Mouse (Mus musculus) lung, embryonic 15.5 days (tissue): Measurements from ENCODE around the gene Slc24a1. TPM values are rescaled to one million over a fixed set of nuclear protein-coding genes. Genes with fewer than 3 reads are reported as not detected.
A peak's percentile ranks its signal among the peaks of the same experiment; 100 is the strongest.

Source experiments
- ATAC-seq: fragments of 200-750 bp; cut with Nextera tagmentation; 2 replicates; pipeline ENCODE4 v1.8.0; 2017; ENCODE audit warnings: moderate number of reproducible peaks, borderline replicate concordance; ENCODE audit not compliant: low FRiP score, low TSS enrichment; ENCODE audit errors: extremely low read depth
- H3K27ac ChIP-seq: fragments of 300-500 bp; sonication (generic); 2 replicates; pipeline ENCODE4 v1.5.1; 2015; ENCODE audit warnings: moderate library complexity, mild to moderate bottlenecking, inconsistent platforms
- H3K27me3 ChIP-seq: fragments of 300-500 bp; sonication (generic); 2 replicates; pipeline ENCODE4 v1.6.1; 2015; ENCODE audit warnings: inconsistent platforms
- H3K36me3 ChIP-seq: fragments of 300-500 bp; sonication (generic); 2 replicates; pipeline ENCODE4 v1.6.1; 2015; ENCODE audit warnings: inconsistent platforms
- H3K4me1 ChIP-seq: fragments of 300-500 bp; sonication (generic); 2 replicates; pipeline ENCODE4 v1.6.1; 2015; ENCODE audit warnings: inconsistent platforms
- H3K4me2 ChIP-seq: fragments of 300-500 bp; sonication (generic); 2 replicates; pipeline ENCODE4 v1.6.1; 2015; ENCODE audit warnings: inconsistent platforms, mild to moderate bottlenecking, moderate library complexity
- H3K4me3 ChIP-seq: fragments of 300-500 bp; sonication (generic); 2 replicates; pipeline ENCODE4 v1.5.1; 2015; ENCODE audit warnings: mild to moderate bottlenecking, inconsistent platforms
- H3K9ac ChIP-seq: fragments of 300-500 bp; sonication (generic); 2 replicates; pipeline ENCODE4 v1.6.1; 2015; ENCODE audit warnings: inconsistent platforms
- H3K9me3 ChIP-seq: fragments of 300-500 bp; sonication (generic); 2 replicates; pipeline ENCODE4 v1.6.1; 2016; ENCODE audit warnings: inconsistent platforms
- WGBS: fragments of 180-500 bp; shearing (Covaris S2); methylation state at CpG from one replicate; pipeline ENCODE4 v1.1.7; 2015; 5-methylcytosine and 5-hydroxymethylcytosine counted together
- polyA plus RNA-seq: library from polyadenylated mRNA; unstranded; fragments of >200 nt; fragmentation: Nextera tagmentation; extraction: Ambion mirVana; gene quantifications from 2 replicates; pipeline ENCODE4 v1.2.1, GENCODE M21; 2015

Gene Slc24a1
- polyA plus RNA-seq, 1 experiment from 2014 or later = 0.07 TPM

DNA sequence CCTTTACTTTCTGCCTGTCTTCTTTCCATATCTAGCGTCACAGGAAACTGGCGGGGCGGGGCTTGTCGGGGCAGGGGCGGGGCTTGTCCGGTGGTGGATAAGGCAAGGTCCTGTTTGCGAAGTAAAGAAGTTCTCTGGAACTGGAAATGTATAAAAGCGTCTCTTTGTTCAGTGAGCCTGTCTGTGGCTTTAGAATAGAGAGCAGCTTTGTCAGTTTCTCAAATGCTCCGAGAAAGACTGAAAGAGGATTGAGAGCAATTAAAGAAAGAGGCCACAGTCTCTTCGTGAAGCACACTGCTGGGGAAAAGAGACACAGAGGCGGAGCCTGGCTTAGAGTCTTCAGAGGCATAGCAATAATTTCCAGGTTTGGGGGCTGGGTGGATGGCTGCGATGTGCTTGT, 4.9 kb upstream of the Slc24a1 start:
- WGBS = 19% methylated on average over 12 of the region's 12 CpGs

DNA sequence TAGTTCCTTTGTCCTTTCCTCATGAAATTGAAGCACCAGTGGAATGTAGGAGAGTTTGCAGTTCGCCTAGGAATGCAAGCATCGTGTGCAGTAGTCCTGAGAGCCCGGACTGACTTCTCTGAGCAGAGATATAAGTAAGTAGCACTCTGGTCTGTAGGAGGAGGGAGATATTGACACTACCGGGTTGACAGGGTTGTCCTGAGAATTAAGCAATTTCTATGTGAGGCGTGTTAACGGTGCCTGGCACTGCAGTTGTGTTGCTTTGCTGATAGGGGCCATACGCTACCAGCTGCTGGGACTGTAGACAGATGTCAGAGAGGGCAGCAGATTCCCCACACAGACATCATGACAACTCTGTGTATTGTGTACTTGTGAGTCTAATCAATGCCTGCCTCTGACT, 1.8 kb upstream of the Slc24a1 start:
- Histone ChIP-seq H3K4me3 (no peak overlapping the region), H3K27me3 (peaks cover 5% of the 10 kb centered on the region), H3K4me2 (peak overlapping the region; percentile 36), H3K9ac (no peak overlapping the region), H3K9me3 (no peaks in the 10 kb centered on the region), H3K27ac (peak overlapping the region; percentile 71), H3K36me3 (no peaks in the 10 kb centered on the region), H3K4me1 (peaks cover 6% of the 10 kb centered on the region; the same call in 1 of the 2 replicates)
- ATAC-seq = peak; percentile 51; the same call in 1 of the 2 replicates
- 46% methylated on average over 7 of the region's 7 CpGs for whole genome bisulfite sequencing

More for the DNA sequence above, 4.9 kb upstream of the Slc24a1 start:
- ATAC-seq = no peak
- peaks cover under 1% of the 10 kb centered on the region; the same call in 1 of the 2 replicates for H3K27me3 ChIP-seq
- no peak overlapping the region for H3K9ac ChIP-seq
- H3K9me3 ChIP-seq = no peaks in the 10 kb centered on the region
- H3K4me3 ChIP-seq = peak overlapping the region; percentile 16
- H3K27ac ChIP-seq = peak overlapping the region; percentile 63
- peak overlapping the region; percentile 42 for H3K4me2 ChIP-seq
- H3K4me1 ChIP-seq = peaks cover 7% of the 10 kb centered on the region
- no peaks in the 10 kb centered on the region for H3K36me3 ChIP-seq

DNA sequence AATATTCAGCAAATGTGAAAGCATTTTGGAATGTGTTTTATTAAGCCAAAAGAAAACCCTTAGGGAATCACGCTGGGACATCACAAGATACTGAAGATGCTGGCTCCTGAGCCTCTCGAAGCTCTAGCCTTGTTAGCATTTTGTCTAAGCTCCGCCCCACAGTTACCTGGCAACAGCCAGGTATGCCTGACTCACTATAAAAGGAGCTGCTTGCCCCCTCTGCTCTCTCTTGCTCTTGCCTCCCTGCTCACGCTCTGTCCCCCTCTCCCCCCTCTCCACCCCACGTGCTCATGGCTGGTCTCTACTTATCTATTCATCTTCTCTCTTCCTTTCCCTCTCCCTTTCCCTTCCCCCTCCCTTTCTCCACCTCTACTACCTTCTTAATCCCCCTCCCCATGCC, 648 bp upstream of the Slc24a1 start:
- no peak for ATAC-seq
- H3K4me3 ChIP-seq = no peak overlapping the region
- H3K9ac ChIP-seq = no peak overlapping the region
- H3K27me3 ChIP-seq = peaks cover 5% of the 10 kb centered on the region
- H3K4me2 ChIP-seq = peak overlapping the region; percentile 36; the same call in 1 of the 2 replicates
- WGBS = 16% methylated on average over 5 of the region's 5 CpGs
- H3K4me1 ChIP-seq = peaks cover 6% of the 10 kb centered on the region; the same call in 1 of the 2 replicates
- H3K27ac ChIP-seq = no peak overlapping the region
- H3K9me3 ChIP-seq = no peaks in the 10 kb centered on the region
- H3K36me3 ChIP-seq = no peaks in the 10 kb centered on the region

DNA sequence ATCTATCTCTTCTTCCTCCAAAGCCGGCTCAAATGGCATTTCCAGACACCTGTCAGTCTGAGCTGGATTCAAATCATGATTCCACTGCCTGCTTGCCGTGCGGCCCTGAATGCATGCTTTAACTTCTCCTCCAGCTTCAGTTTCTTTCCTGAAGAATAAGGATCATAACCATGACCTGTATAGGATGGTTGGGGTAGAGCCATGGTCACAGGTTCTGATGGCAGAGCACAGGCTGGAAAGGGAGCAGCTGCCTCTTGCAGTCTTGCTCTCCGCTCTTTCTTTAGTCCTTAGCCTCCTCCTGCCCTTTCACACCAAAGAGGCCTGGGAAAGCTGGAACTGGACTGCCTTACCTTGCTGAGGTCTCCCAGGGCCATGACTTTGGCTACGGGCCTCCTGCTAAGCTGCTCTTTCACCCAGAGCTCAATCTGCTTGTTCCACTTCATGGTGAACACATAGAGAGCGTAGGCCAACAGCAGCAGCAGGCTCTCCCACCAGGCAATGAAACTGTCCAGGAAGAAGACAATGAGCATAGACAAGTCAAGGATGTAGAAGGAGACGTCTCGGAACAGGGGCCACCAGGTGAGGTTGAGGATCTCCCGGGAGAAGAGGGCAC, 3.8 kb downstream of the Slc24a1 start:
- Histone ChIP-seq H3K9ac (no peak overlapping the region), H3K4me3 (no peak overlapping the region), H3K9me3 (no peaks in the 10 kb centered on the region), H3K27ac (no peak overlapping the region), H3K4me2 (no peak overlapping the region), H3K36me3 (no peaks in the 10 kb centered on the region), H3K4me1 (no peaks in the 10 kb centered on the region; the same call in 1 of the 2 replicates), H3K27me3 (peaks cover 5% of the 10 kb centered on the region)
- 80% methylated on average over 9 of the region's 9 CpGs for WGBS
- no peak for ATAC-seq

DNA sequence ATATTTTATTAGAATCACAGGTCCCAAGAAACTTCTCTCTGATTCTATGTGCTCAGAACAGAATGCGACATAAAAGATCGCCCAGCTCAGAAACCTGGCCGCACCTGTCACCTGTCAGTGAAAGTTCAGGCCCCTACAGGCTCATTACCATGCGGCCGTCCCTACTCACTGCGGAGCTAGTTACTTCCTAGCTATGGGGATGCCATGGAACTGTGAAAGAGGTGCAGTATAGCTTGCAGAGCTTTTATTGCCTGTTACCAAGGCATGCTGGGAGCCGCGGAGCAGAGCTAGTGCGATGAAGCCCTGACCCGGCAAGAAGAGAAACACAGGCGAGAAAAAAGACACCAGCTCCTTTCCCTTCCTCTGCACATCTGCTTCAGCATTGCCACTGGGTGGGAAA, 7.4 kb downstream of the Slc24a1 start:
- Histone ChIP-seq H3K27ac (no peak overlapping the region), H3K4me1 (peaks cover 26% of the 10 kb centered on the region), H3K4me2 (no peak overlapping the region), H3K4me3 (no peak overlapping the region), H3K9me3 (no peaks in the 10 kb centered on the region), H3K36me3 (no peaks in the 10 kb centered on the region), H3K27me3 (no peaks in the 10 kb centered on the region), H3K9ac (no peak overlapping the region)
- ATAC-seq = no peak
- whole genome bisulfite sequencing = 30% methylated on average over 11 of the region's 11 CpGs

DNA sequence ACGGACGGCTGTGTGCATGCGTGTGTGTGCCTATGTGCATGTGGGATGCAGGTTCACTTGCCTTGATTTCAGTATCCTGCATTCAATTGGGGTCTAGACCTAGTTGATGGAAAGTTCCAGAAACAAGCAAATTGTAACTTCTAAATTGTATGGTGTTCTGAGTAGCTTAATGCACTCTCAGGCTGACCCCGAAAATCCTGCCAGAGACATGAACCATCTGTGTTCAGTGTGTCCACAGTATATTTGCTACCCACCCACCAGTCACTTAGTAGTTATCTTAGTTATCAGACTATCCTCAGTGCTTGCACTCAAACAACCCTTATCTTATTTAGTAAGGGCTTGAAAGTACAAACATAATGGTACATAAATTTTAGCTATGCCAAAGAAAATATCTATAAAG, 9.8 kb downstream of the Slc24a1 start:
- no peaks in the 10 kb centered on the region for H3K27me3 ChIP-seq
- WGBS = 63% methylated on average over 4 of the region's 4 CpGs
- H3K9me3 ChIP-seq = no peaks in the 10 kb centered on the region
- peak overlapping the region; percentile 68 for H3K27ac ChIP-seq
- H3K4me2 ChIP-seq = no peak overlapping the region
- H3K4me1 ChIP-seq = peaks cover 27% of the 10 kb centered on the region
- H3K36me3 ChIP-seq = no peaks in the 10 kb centered on the region
- no peak overlapping the region for H3K9ac ChIP-seq
- no peak for ATAC-seq
- H3K4me3 ChIP-seq = no peak overlapping the region

DNA sequence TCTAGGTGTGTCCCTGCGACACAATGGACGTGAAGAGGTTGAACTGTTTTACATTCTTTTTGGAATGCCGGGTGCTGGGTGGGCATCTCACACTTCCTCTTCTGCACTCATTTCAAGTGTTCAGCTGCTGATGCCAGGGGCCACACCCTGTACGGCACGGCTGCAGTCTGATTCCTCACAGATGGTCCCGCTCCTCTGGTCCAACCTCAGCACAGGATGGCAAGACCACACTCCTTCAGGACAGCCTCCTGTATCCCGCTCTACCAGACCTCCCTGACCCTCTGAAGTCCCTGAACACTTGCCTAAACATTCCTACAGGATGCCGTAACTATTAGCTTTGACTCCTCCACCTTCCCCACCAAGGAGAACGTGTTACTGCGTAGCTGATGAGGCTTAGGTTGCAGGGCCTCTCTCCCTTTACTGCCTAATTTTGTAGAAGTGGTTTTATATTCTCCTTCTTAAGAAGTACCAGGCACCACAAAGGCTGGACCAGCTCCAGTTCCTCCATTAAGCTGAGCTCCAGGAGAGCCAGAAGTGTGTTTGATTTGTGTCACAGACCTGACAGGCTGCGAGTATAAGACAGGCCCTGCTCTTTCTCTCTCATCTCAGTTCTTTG, 10.6 kb downstream of the Slc24a1 start:
- H3K27ac ChIP-seq = peak overlapping the region; percentile 68
- ATAC-seq = 0 out of 2 replicates have a peak, but pooled peaks have one; percentile 31
- H3K9ac ChIP-seq = no peak overlapping the region

DNA sequence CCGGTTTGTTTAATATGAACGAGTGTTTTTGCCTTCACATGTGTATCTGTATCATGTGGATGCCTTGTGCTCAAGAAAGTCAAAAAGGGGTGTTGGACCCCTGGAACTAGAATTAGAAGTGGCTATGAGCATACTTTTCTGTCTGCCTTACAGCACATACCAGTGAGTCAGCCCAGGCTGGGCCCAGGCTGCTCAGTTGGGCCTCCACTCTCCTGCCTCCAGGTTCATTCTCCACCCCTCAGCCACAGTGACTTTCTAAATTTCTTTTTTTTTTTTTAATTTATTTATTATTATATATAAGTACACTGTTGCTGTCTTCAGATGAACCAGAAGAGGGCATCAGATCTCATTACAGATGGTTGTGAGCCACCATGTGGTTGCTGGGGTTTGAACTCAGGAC, 11.6 kb downstream of the Slc24a1 start:
- no peak overlapping the region for H3K4me3 ChIP-seq
- H3K9me3 ChIP-seq = no peaks in the 10 kb centered on the region
- ATAC-seq = no peak
- no peak overlapping the region for H3K4me2 ChIP-seq
- H3K9ac ChIP-seq = no peak overlapping the region
- peaks cover 27% of the 10 kb centered on the region for H3K4me1 ChIP-seq
- no peak overlapping the region for H3K27ac ChIP-seq
- WGBS = 74% methylated on average over 2 of the region's 2 CpGs
- no peaks in the 10 kb centered on the region for H3K36me3 ChIP-seq
- H3K27me3 ChIP-seq = no peaks in the 10 kb centered on the region

More for the DNA sequence above, 10.6 kb downstream of the Slc24a1 start:
- Histone ChIP-seq H3K4me3 (no peak overlapping the region), H3K9me3 (no peaks in the 10 kb centered on the region), H3K36me3 (no peaks in the 10 kb centered on the region), H3K4me1 (peaks cover 27% of the 10 kb centered on the region), H3K4me2 (no peak overlapping the region), H3K27me3 (no peaks in the 10 kb centered on the region)
- WGBS = 38% methylated on average over 11 of the region's 11 CpGs

DNA sequence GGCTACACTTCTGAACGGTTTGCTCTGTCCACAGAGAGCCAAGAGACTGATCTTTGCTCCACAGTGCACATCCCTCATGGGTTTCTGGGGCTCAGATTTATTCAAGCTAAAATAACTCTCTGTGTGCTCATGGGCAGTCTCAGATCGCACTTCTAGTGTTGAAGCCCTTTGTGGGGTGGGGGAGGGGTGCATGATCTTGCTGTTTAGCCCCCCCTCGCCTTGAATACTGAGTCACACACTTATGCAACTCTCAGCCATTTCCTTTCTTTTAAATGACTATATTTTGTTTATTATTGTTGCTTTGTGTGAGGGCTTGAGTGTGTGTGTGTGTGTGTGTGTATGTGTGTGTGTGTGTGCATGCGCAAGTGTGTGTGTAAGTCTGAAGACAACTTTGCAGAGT, 12.1 kb downstream of the Slc24a1 start:
- peaks cover 32% of the 10 kb centered on the region for H3K4me1 ChIP-seq
- no peaks in the 10 kb centered on the region for H3K27me3 ChIP-seq
- H3K4me3 ChIP-seq = no peak overlapping the region
- no peak overlapping the region for H3K27ac ChIP-seq
- no peak overlapping the region for H3K4me2 ChIP-seq
- no peaks in the 10 kb centered on the region for H3K9me3 ChIP-seq
- WGBS = 27% methylated on average over 4 of the region's 4 CpGs
- no peak for ATAC-seq
- no peaks in the 10 kb centered on the region for H3K36me3 ChIP-seq
- H3K9ac ChIP-seq = no peak overlapping the region

DNA sequence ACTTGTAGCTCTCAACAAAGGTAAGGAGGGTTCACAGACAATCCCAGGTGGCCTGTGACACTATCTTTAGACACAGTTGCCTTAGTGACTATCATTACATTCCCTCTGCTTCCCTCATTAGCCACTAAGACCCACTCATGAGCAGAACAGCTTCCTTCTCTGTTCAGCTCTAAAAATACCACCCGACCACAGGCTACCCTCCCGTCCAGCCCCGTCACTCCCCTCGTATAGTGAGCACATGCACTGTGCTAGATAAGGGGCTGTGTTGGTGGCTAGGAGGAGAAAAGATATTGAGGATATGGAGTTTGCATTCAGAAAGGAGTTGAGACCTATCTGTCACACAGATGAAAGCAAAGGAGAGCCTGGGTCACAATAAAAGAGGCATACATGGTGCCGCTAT, 12.9 kb downstream of the Slc24a1 start:
- Histone ChIP-seq H3K9me3 (no peaks in the 10 kb centered on the region), H3K27ac (no peak overlapping the region), H3K4me1 (peaks cover 39% of the 10 kb centered on the region), H3K9ac (no peak overlapping the region), H3K36me3 (no peaks in the 10 kb centered on the region), H3K27me3 (no peaks in the 10 kb centered on the region), H3K4me3 (no peak overlapping the region), H3K4me2 (no peak overlapping the region)
- no peak for ATAC-seq
- WGBS = 64% methylated on average over 5 of the region's 5 CpGs

DNA sequence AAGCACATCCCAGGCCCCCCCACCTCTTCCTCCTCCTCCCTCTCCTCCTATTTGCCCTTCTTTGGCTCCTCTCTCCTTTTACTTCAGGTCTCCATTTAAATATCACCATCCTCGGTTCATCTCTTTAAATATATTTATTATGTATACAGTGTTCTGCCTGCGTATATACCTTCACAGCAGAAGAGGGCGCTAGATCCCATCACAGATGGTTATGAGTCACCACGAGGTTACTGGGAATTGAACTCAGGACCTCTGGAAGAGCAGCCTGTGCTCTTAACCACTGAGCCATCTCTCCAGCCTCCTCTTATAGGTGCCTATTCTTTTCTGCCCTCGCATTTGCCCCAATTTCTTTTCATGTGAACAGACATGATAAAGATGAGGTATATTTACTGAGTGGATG, 13.9 kb downstream of the Slc24a1 start:
- WGBS = 51% methylated on average over 5 of the region's 5 CpGs
- H3K27ac ChIP-seq = no peak overlapping the region

DNA sequence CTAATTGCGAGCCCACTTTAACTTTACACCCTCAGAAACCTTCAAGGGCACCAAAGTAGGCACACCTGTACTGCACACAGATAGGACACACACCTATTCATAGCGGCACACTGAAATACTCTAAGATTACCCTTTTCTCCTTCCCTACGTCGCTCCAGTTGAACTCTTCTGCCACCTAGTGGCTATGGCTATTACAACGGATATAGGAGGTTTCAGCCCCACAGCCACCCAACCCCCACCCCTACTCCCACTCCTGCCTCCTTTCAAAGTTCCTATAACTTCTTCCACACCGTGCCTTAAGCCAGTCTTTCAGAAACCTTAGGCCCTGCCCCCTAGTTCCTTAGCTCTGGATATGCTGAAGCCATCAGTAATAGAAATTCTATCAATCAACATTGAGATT, 14.9 kb downstream of the Slc24a1 start:
- Histone ChIP-seq H3K4me2 (no peak overlapping the region), H3K27me3 (no peaks in the 10 kb centered on the region), H3K4me3 (no peak overlapping the region), H3K9me3 (no peaks in the 10 kb centered on the region), H3K36me3 (no peaks in the 10 kb centered on the region), H3K27ac (no peak overlapping the region), H3K9ac (no peak overlapping the region), H3K4me1 (peaks cover 38% of the 10 kb centered on the region)
- ATAC-seq = no peak
- 7% methylated on average over 6 of the region's 6 CpGs for WGBS

More for the DNA sequence above, 13.9 kb downstream of the Slc24a1 start:
- Histone ChIP-seq H3K4me1 (peaks cover 46% of the 10 kb centered on the region), H3K36me3 (no peaks in the 10 kb centered on the region), H3K4me2 (no peak overlapping the region), H3K9me3 (no peaks in the 10 kb centered on the region), H3K9ac (no peak overlapping the region), H3K4me3 (no peak overlapping the region), H3K27me3 (no peaks in the 10 kb centered on the region)
- ATAC-seq = no peak
